Mouse (Mus musculus) heart, adult 2 months (tissue): ENCODE results near the gene Hypk.

Experiments used
- CTCF ChIP-seq: fragments of 200-600 bp; IDR thresholded peaks from 2 replicates; pipeline ENCODE4 v1.8.1; 2022; ENCODE audit warnings: antibody characterized with exemption, mild to moderate bottlenecking, moderate library complexity
- EP300 ChIP-seq: fragments of 200-500 bp; IDR thresholded peaks from 2 replicates; pipeline ENCODE4 v1.6.1; 2011; ENCODE audit warnings: low read depth, low read length, control low read depth; ENCODE audit not compliant: insufficient read depth
- POLR2A ChIP-seq: fragments of 200-500 bp; IDR thresholded peaks from 2 replicates; pipeline ENCODE4 v1.6.1; 2011; ENCODE audit warnings: mild to moderate bottlenecking, low read depth, low read length, control low read depth; ENCODE audit not compliant: insufficient read depth

- TF ChIP-seq CTCF (no peak), EP300 (no peak), POLR2A (no peak)
These were observed 38.0 kb upstream of the Hypk start for GRCm38 (mm10) chr2:121415103-121415502.
